Mouse (Mus musculus) embryonic fibroblast, embryonic 13.5 days (primary cell): ENCODE results near the gene Speg. TPM values are rescaled to one million over a fixed set of nuclear protein-coding genes. Genes with fewer than 3 reads are reported as not detected.

Experiments
- H3K27ac ChIP-seq: 2 replicates; pipeline ENCODE4 v1.5.1; 2012; ENCODE audit warnings: low read length, control low read depth, inconsistent platforms; ENCODE audit not compliant: insufficient read depth
- H3K4me1 ChIP-seq: 2 replicates; pipeline ENCODE4 v1.6.1; 2011; ENCODE audit warnings: low read length; ENCODE audit not compliant: control insufficient read depth, insufficient read depth
- H3K4me3 ChIP-seq: 2 replicates; pipeline ENCODE4 v1.5.1; 2011; ENCODE audit warnings: mild to moderate bottlenecking, control low read depth, low read length; ENCODE audit not compliant: insufficient read depth
- CTCF ChIP-seq: IDR thresholded peaks from 2 replicates; pipeline ENCODE4 v1.5.1; 2011; ENCODE audit warnings: mild to moderate bottlenecking, control low read depth, low read length, moderate library complexity, borderline replicate concordance; ENCODE audit not compliant: insufficient read depth
- POLR2A ChIP-seq: IDR thresholded peaks from 2 replicates; pipeline ENCODE4 v1.6.1; 2011; ENCODE audit warnings: low read depth, mild to moderate bottlenecking, control low read depth, low read length, moderate library complexity
- polyA plus RNA-seq: library from polyadenylated mRNA; stranded (reverse); fragments of >200 nt; gene quantifications from 2 replicates; pipeline ENCODE4 v1.2.4, GENCODE M21; 2011; ENCODE audit warnings: low read depth; ENCODE audit not compliant: missing spikeins, insufficient read length

Speg gene
- polyA plus RNA-seq, 1 experiment = 54.2 TPM

- H3K4me3 ChIP-seq = peak overlapping the region; percentile 68
- peaks cover 6% of the 10 kb centered on the region; the same call in 1 of the 2 replicates for H3K4me1 ChIP-seq
- peak overlapping the region; percentile 56; the same call in 1 of the 2 replicates for H3K27ac ChIP-seq
- peak; percentile 24; the same call in 1 of the 2 replicates for TF ChIP-seq POLR2A
- TF ChIP-seq CTCF = no peak
These were observed 6.6 kb downstream of the Speg start for GRCm38 (mm10) chr1:75381482-75382355.

GRCm38 (mm10) chr1:75382356-75383071, 7.4 kb downstream of the Speg start:
- TF ChIP-seq CTCF = no peak
- peak; percentile 49 for TF ChIP-seq POLR2A
- Histone ChIP-seq H3K4me1 (peaks cover 6% of the 10 kb centered on the region; the same call in 1 of the 2 replicates), H3K4me3 (peak overlapping the region; percentile 68), H3K27ac (peak overlapping the region; percentile 56)

DNA sequence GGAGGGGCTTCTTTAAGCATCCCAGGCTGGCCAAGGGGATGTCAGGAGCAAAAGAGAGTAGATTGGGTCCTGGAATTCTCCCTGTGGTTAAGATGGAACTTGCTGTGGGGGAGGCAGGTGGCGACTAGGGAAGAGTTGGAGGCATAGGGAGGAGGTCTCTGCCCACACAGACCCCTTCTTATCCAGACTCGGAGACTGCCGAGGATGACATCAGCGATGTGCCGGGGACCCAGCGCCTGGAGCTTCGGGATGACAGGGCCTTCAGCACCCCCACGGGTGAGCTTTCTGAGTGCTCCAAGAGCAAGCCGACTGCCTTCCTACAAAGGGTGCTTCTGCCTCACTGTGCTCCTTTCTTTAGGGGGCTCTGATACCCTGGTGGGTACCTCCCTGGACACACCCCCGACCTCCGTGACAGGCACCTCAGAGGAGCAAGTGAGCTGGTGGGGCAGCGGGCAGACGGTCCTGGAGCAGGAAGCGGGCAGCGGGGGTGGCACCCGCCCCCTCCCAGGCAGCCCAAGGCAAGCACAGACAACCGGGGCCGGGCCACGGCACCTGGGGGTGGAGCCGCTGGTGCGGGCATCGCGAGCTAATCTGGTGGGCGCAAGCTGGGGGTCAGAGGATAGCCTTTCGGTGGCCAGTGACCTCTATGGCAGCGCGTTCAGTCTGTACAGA, 9.5 kb downstream of the Speg start:
- no peak overlapping the region for H3K27ac ChIP-seq
- no peak for TF ChIP-seq POLR2A
- no peak for TF ChIP-seq CTCF
- peaks cover 6% of the 10 kb centered on the region; the same call in 1 of the 2 replicates for H3K4me1 ChIP-seq
- H3K4me3 ChIP-seq = no peak overlapping the region

DNA sequence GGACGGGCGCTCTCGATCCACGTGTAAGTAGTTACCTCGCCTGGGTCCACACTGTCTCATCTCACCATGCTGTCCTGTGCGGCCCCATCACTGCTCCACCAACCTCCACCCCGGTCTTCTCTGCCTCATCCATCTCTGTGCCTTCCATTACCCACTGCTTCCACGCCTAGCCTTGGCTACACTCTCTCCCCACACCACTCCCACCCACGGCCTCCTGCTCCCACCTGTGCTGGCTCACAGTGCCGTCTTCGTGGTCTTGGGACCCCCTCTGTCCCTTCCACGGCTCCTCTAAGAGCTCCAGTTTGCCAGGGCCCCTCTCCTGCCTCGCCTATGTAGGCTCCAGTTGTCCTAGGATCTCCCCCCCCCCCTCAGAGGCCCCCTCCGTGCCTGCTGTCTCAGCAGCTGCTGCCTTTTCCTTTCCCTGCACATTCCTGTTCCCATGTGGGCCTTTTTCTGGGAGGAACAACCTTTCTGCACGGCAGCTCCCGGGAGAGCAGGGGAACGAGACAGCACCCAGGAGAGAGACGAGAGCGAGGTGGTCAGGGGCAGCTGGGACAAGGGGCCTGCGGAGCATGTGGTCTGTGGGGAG, 10.1 kb downstream of the Speg start:
- Histone ChIP-seq H3K4me3 (no peak overlapping the region), H3K4me1 (peaks cover 6% of the 10 kb centered on the region; the same call in 1 of the 2 replicates), H3K27ac (no peak overlapping the region)
- TF ChIP-seq CTCF (no peak), POLR2A (no peak)

- H3K27ac ChIP-seq = no peak overlapping the region
- no peak overlapping the region for H3K4me3 ChIP-seq
- H3K4me1 ChIP-seq = peaks cover 5% of the 10 kb centered on the region; the same call in 1 of the 2 replicates
- TF ChIP-seq POLR2A = no peak
- TF ChIP-seq CTCF = no peak
These were observed 11.1 kb downstream of the Speg start for GRCm38 (mm10) chr1:75386149-75386548.

DNA sequence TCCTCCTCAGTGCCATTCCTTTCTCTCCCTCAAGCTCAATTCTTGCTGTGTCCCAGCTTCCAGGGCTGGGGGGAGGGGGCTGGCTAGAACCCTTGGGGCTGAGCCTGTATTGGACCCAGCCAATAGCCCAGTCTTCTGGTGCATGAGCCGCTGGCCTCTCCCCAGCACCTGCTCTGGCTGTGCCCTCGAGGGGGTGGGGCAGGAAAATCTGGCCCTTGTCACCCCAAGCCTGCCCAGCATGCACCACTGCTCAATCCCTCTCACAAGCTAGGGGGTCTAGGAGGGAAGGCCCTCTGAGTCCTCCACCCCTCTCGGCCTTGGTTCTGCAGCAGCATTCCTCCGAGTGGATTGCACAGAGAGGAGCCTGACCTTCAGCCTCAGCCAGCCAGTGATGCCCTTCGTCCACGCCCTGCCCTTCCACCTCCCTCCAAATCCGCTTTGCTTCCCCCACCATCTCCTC, 12.4 kb downstream of the Speg start:
- peaks cover 12% of the 10 kb centered on the region for H3K4me1 ChIP-seq
- no peak overlapping the region for H3K27ac ChIP-seq
- TF ChIP-seq CTCF (no peak), POLR2A (no peak)
- H3K4me3 ChIP-seq = no peak overlapping the region

DNA sequence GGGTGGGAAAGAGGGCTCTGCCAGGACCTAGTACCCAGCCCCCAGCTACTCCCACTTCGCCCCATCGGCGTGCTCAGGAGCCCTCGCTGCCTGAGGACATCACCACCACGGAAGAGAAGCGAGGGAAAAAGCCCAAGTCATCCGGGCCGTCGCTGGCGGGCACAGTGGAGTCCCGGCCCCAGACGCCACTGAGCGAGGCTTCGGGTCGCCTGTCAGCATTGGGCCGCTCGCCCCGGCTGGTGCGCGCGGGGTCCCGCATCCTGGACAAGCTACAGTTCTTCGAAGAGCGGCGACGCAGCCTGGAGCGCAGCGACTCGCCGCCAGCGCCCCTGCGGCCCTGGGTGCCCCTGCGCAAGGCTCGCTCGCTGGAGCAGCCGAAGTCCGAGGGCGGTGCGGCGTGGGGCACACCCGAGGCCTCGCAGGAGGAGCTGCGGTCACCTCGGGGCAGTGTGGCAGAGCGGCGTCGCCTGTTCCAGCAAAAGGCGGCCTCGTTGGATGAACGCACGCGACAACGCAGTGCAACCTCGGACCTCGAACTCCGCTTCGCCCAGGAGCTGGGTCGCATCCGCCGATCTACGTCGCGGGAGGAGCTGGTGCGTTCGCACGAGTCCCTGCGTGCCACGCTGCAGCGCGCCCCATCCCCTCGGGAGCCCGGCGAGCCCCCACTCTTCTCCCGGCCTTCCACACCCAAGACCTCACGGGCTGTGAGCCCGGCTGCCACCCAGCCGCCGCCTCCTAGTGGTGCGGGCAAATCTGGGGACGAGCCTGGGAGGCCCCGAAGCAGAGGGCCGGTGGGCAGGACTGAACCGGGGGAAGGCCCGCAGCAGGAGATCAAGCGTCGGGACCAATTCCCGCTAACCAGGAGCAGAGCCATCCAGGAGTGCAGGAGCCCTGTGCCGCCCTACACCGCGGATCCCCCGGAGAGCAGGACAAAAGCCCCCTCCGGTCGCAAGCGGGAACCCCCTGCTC, 13.1 kb downstream of the Speg start:
- Histone ChIP-seq H3K27ac (no peak overlapping the region), H3K4me3 (no peak overlapping the region), H3K4me1 (peaks cover 17% of the 10 kb centered on the region)
- TF ChIP-seq CTCF (no peak), POLR2A (no peak)

DNA sequence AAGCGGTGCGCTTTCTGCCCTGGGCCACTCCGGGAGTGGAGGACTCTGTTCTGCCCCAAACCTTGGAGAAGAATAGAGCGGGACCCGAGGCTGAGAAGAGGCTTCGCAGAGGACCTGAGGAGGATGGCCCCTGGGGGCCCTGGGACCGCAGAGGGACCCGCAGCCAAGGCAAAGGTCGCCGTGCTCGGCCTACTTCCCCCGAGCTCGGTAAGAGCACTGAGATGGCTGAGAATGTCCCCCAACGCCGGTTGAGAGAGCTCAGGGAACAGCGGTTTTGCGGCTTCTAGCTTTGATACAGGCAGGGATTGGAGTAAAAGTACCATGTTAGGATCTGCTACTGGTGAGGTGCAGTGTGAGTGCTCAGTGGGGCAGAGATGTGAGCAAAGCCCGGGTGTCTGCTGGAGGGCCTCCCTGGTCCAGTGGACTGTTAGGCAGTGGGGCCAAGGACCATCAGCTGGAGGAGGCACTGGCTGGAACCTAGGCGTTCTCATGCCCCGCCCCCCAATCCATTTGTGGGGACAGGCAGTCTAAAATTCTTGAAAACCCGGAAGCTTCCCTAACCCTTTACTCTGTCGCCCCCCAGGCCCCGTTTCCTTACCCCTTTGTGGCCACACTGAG, 13.9 kb downstream of the Speg start:
- Histone ChIP-seq H3K4me3 (no peak overlapping the region), H3K27ac (no peak overlapping the region), H3K4me1 (peaks cover 23% of the 10 kb centered on the region)
- no peak for TF ChIP-seq CTCF
- no peak for TF ChIP-seq POLR2A
